Mouse (Mus musculus) limb, embryonic 15.5 days (tissue): ENCODE data around the gene Bpifb3. TPM values are rescaled to one million over a fixed set of nuclear protein-coding genes. Genes with fewer than 3 reads are reported as not detected.

Source experiments
- ATAC-seq: fragments of 200-750 bp; cut with Nextera tagmentation; 2 replicates; pipeline ENCODE4 v1.8.0; 2017; ENCODE audit warnings: low read depth, moderate TSS enrichment; ENCODE audit not compliant: insufficient number of reproducible peaks, low FRiP score, low TSS enrichment
- H3K27ac ChIP-seq: fragments of 300-500 bp; sonication (generic); 2 replicates; pipeline ENCODE4 v1.5.1; 2015; ENCODE audit warnings: moderate library complexity, mild to moderate bottlenecking, inconsistent platforms
- H3K27me3 ChIP-seq: fragments of 300-500 bp; sonication (generic); 2 replicates; pipeline ENCODE4 v1.6.1; 2015; ENCODE audit warnings: inconsistent platforms
- H3K36me3 ChIP-seq: fragments of 300-500 bp; sonication (generic); 2 replicates; pipeline ENCODE4 v1.6.1; 2015; ENCODE audit warnings: inconsistent platforms
- H3K4me1 ChIP-seq: fragments of 300-500 bp; sonication (generic); 2 replicates; pipeline ENCODE4 v1.6.1; 2015; ENCODE audit warnings: inconsistent platforms
- H3K4me2 ChIP-seq: fragments of 300-500 bp; sonication (generic); 2 replicates; pipeline ENCODE4 v1.6.1; 2015; ENCODE audit warnings: mild to moderate bottlenecking, inconsistent platforms
- H3K4me3 ChIP-seq: fragments of 300-500 bp; sonication (generic); 2 replicates; pipeline ENCODE4 v1.5.1; 2015; ENCODE audit warnings: mild to moderate bottlenecking, inconsistent platforms
- H3K9ac ChIP-seq: fragments of 300-500 bp; sonication (generic); 2 replicates; pipeline ENCODE4 v1.6.1; 2015; ENCODE audit warnings: inconsistent platforms
- H3K9me3 ChIP-seq: fragments of 300-500 bp; sonication (generic); 2 replicates; pipeline ENCODE4 v1.6.1; 2016; ENCODE audit warnings: inconsistent platforms
- WGBS: fragments of 180-500 bp; shearing (Covaris S2); methylation state at CpG from one replicate; pipeline ENCODE4 v1.1.7; 2015; 5-methylcytosine and 5-hydroxymethylcytosine counted together
- polyA plus RNA-seq: library from polyadenylated mRNA; unstranded; fragments of >200 nt; fragmentation: Nextera tagmentation; extraction: Ambion mirVana; gene quantifications from 2 replicates; pipeline ENCODE4 v1.2.1, GENCODE M21; 2015

Bpifb3 gene
- polyA plus RNA-seq, 1 experiment from 2014 or later, result not detected

- no peaks in the 10 kb centered on the region for H3K36me3 ChIP-seq
- no peak within 1 kb of the TSS for H3K4me3 ChIP-seq
- H3K4me2 ChIP-seq, result no peak within 1 kb of the TSS
- H3K4me1 ChIP-seq, result no peaks in the 10 kb centered on the region
- H3K27ac ChIP-seq, result no peak within 1 kb of the TSS
- 72% methylated on average over 5 of the region's 5 CpGs for WGBS
- H3K9me3 ChIP-seq, result no peaks in the 10 kb centered on the region
- ATAC-seq, result no peak
- no peak within 1 kb of the TSS for H3K9ac ChIP-seq
- no peaks in the 10 kb centered on the region for H3K27me3 ChIP-seq
These were observed 19.8 kb downstream of the Bpifb3 start, which contains the start of gene Bpifb4 for GRCm38 (mm10) chr2:153937843-153938242. Gene Bpifb4, plus strand, starts transcription at chr2:153938212.

GRCm38 (mm10) chr2:153943537-153943936, 25.5 kb downstream of the Bpifb3 start:
- no peaks in the 10 kb centered on the region for H3K27me3 ChIP-seq
- H3K4me3 ChIP-seq, result no peak overlapping the region
- no peak for ATAC-seq
- no peaks in the 10 kb centered on the region for H3K4me1 ChIP-seq
- no peak overlapping the region for H3K27ac ChIP-seq
- WGBS, result 42% methylated on average over 3 of the region's 3 CpGs
- H3K36me3 ChIP-seq, result no peaks in the 10 kb centered on the region
- no peak overlapping the region for H3K4me2 ChIP-seq
- no peak overlapping the region for H3K9ac ChIP-seq
- no peaks in the 10 kb centered on the region for H3K9me3 ChIP-seq

- H3K4me2 ChIP-seq, result no peak overlapping the region
- H3K4me3 ChIP-seq, result no peak overlapping the region
These were observed 26.5 kb downstream of the Bpifb3 start for GRCm38 (mm10) chr2:153944567-153944966.

GRCm38 (mm10) chr2:153952897-153953296, 34.9 kb downstream of the Bpifb3 start:
- no peak overlapping the region for H3K9ac ChIP-seq
- 0 out of 2 replicates have a peak, but pooled peaks cover 3% of the 10 kb centered on the region for H3K4me1 ChIP-seq
- no peaks in the 10 kb centered on the region for H3K27me3 ChIP-seq
- ATAC-seq, result no peak
- no peak overlapping the region for H3K4me3 ChIP-seq
- H3K36me3 ChIP-seq, result no peaks in the 10 kb centered on the region
- no peaks in the 10 kb centered on the region for H3K9me3 ChIP-seq
- no peak overlapping the region for H3K4me2 ChIP-seq
- H3K27ac ChIP-seq, result no peak overlapping the region
- 23% methylated on average over 6 of the region's 6 CpGs for WGBS

More at GRCm38 (mm10) chr2:153944567-153944966, 26.5 kb downstream of the Bpifb3 start:
- Histone ChIP-seq H3K9ac (no peak overlapping the region), H3K27ac (no peak overlapping the region), H3K36me3 (no peaks in the 10 kb centered on the region), H3K4me1 (no peaks in the 10 kb centered on the region), H3K9me3 (no peaks in the 10 kb centered on the region), H3K27me3 (no peaks in the 10 kb centered on the region)
- ATAC-seq, result no peak
- WGBS, result 86% methylated on average over 8 of the region's 8 CpGs

- H3K9ac ChIP-seq, result no peak overlapping the region
- no peaks in the 10 kb centered on the region for H3K9me3 ChIP-seq
- H3K36me3 ChIP-seq, result no peaks in the 10 kb centered on the region
- WGBS, result 12% methylated on average over 6 of the region's 6 CpGs
- no peak overlapping the region for H3K4me3 ChIP-seq
- H3K27me3 ChIP-seq, result no peaks in the 10 kb centered on the region
- H3K27ac ChIP-seq, result no peak overlapping the region
- 0 out of 2 replicates have a peak overlapping the region, but pooled peaks have one; percentile 21 for H3K4me2 ChIP-seq
- H3K4me1 ChIP-seq, result 0 out of 2 replicates have a peak, but pooled peaks cover 3% of the 10 kb centered on the region
- no peak for ATAC-seq
These were observed 35.8 kb downstream of the Bpifb3 start for GRCm38 (mm10) chr2:153953836-153954235.

GRCm38 (mm10) chr2:153962821-153963331, 44.8 kb downstream of the Bpifb3 start:
- no peaks in the 10 kb centered on the region for H3K27me3 ChIP-seq
- 62% methylated on average over 4 of the region's 4 CpGs for WGBS
- H3K9ac ChIP-seq, result no peak overlapping the region
- H3K9me3 ChIP-seq, result no peaks in the 10 kb centered on the region
- no peaks in the 10 kb centered on the region for H3K4me1 ChIP-seq
- no peak overlapping the region for H3K4me2 ChIP-seq
- H3K36me3 ChIP-seq, result no peaks in the 10 kb centered on the region
- no peak overlapping the region for H3K27ac ChIP-seq
- no peak overlapping the region for H3K4me3 ChIP-seq
- no peak for ATAC-seq

GRCm38 (mm10) chr2:153963334-153963733, 45.3 kb downstream of the Bpifb3 start:
- no peaks in the 10 kb centered on the region for H3K36me3 ChIP-seq
- 96% methylated on average over 1 of the region's 1 CpGs for WGBS
- H3K9ac ChIP-seq, result no peak overlapping the region
- no peak overlapping the region for H3K4me2 ChIP-seq
- no peak overlapping the region for H3K27ac ChIP-seq
- no peak overlapping the region for H3K4me3 ChIP-seq
- H3K4me1 ChIP-seq, result no peaks in the 10 kb centered on the region
- no peak for ATAC-seq
- no peaks in the 10 kb centered on the region for H3K27me3 ChIP-seq
- no peaks in the 10 kb centered on the region for H3K9me3 ChIP-seq

GRCm38 (mm10) chr2:153970221-153970620, 52.2 kb downstream of the Bpifb3 start:
- no peak for ATAC-seq
- Histone ChIP-seq H3K4me2 (no peak overlapping the region), H3K27ac (no peak overlapping the region), H3K36me3 (no peaks in the 10 kb centered on the region), H3K4me1 (no peaks in the 10 kb centered on the region), H3K27me3 (no peaks in the 10 kb centered on the region), H3K9ac (no peak overlapping the region), H3K4me3 (no peak overlapping the region), H3K9me3 (no peaks in the 10 kb centered on the region)
- 87% methylated on average over 5 of the region's 5 CpGs for WGBS

GRCm38 (mm10) chr2:153974582-153974981, 56.6 kb downstream of the Bpifb3 start, which contains the start of gene Bpifa6:
Gene Bpifa6, plus strand, starts transcription at chr2:153974945.
- H3K36me3 ChIP-seq, result no peaks in the 10 kb centered on the region
- WGBS, result 54% methylated on average over 5 of the region's 5 CpGs

More at GRCm38 (mm10) chr2:153974582-153974981, 56.6 kb downstream of the Bpifb3 start, which contains the start of gene Bpifa6:
- no peaks in the 10 kb centered on the region for H3K27me3 ChIP-seq
- no peak for ATAC-seq
- no peak within 1 kb of the TSS for H3K9ac ChIP-seq
- no peaks in the 10 kb centered on the region for H3K4me1 ChIP-seq
- no peak within 1 kb of the TSS for H3K4me2 ChIP-seq
- H3K4me3 ChIP-seq, result no peak within 1 kb of the TSS
- no peaks in the 10 kb centered on the region for H3K9me3 ChIP-seq
- no peak within 1 kb of the TSS for H3K27ac ChIP-seq

Other genes starting within 250 kb of the Bpifb3 start
- gene Dnmt3c, start 221.6 kb upstream of the Bpifb3 start, polyA plus RNA-seq, result 0.06 and 0.07 TPM in 2 replicates
- gene Mapre1, start 177.0 kb upstream of the Bpifb3 start, polyA plus RNA-seq, result 218 TPM in 2 replicates
- gene Efcab8, start 138.3 kb upstream of the Bpifb3 start, polyA plus RNA-seq, result not detected in 2 replicates
- gene Sun5, start 47.1 kb upstream of the Bpifb3 start, polyA plus RNA-seq, result not detected in 2 replicates
- not detected in 2 replicates for gene Bpifb2, start 43.2 kb upstream of the Bpifb3 start, polyA plus RNA-seq
- not detected in 2 replicates for gene Bpifb6, start 17.8 kb upstream of the Bpifb3 start, polyA plus RNA-seq
- not detected in 2 replicates for gene Bpifb4, start 20.0 kb downstream of the Bpifb3 start, polyA plus RNA-seq
- gene Bpifa6, start 56.7 kb downstream of the Bpifb3 start, polyA plus RNA-seq, result not detected in 2 replicates
- gene Bpifa2, start 90.0 kb downstream of the Bpifb3 start, polyA plus RNA-seq, result 0.41 TPM in 1 of 2 replicates, not detected in the other
- not detected in 2 replicates for gene Bpifa3, start 212.1 kb downstream of the Bpifb3 start, polyA plus RNA-seq
- not detected in 2 replicates for gene Bpifa1, start 224.7 kb downstream of the Bpifb3 start, polyA plus RNA-seq
- gene Bpifa5, start 244.4 kb downstream of the Bpifb3 start, polyA plus RNA-seq, result not detected in 2 replicates